ENCODE assay signal across 13 mouse cellular contexts in genomic region chr11:97803847-97804246, GRCm38 (mm10). TPM values are rescaled to one million over a fixed set of nuclear protein-coding genes. Genes with fewer than 3 reads are reported as not detected.
DNase-seq lines count a peak whose midpoint lies in the region; ATAC-seq and TF ChIP-seq lines count a peak whose summit lies in the region.
"Had no signal": no experiment of that assay in that cellular context is flagged by ENCODE, and none has a peak within 500 bp of the region (broad histone marks: within the 10 kb centered on the region; RNA-seq: fewer than 3 reads in every experiment).

No protein-coding gene starts in this region.

- WGBS in kidney, adult 2 months = 67% methylated on average over 5 of the region's 5 CpGs
- WGBS in midbrain, postnatal 0 days = 90% methylated on average over 5 of the region's 5 CpGs
- 90% methylated on average over 5 of the region's 5 CpGs for WGBS in midbrain, embryonic 11.5 days
- 54% methylated on average over 5 of the region's 5 CpGs for WGBS in intestine, embryonic 16.5 days

- H3K9me3 ChIP-seq in midbrain, postnatal 0 days (ENCODE audit: low read length) = no peaks in the 10 kb centered on the region
- H3K9me3 ChIP-seq in midbrain, embryonic 11.5 days (ENCODE audit: control insufficient read depth, low read length) = no peaks in the 10 kb centered on the region
- H3K9me3 ChIP-seq in intestine, embryonic 16.5 days (ENCODE audit: control insufficient read depth, low read length) = no peaks in the 10 kb centered on the region
- H3K9me3 ChIP-seq: forebrain, embryonic 12.5 days had no signal

- H3K4me3 ChIP-seq in kidney, adult 2 months (ENCODE audit: insufficient read depth, low read depth, low read length) = no peak overlapping the region
- H3K4me3 ChIP-seq in midbrain, postnatal 0 days (ENCODE audit: low read depth, low read length) = no peak overlapping the region
- H3K4me3 ChIP-seq in midbrain, embryonic 11.5 days (ENCODE audit: low read depth, low read length) = no peak overlapping the region
- no peak overlapping the region for H3K4me3 ChIP-seq in intestine, embryonic 16.5 days (ENCODE audit: low read length)
- H3K4me3 ChIP-seq: forebrain, embryonic 12.5 days had no signal

- no peaks in the 10 kb centered on the region for H3K27me3 ChIP-seq in kidney, adult 2 months (replicated peaks; ENCODE audit: control insufficient read depth, insufficient read depth, low read length)
- no peaks in the 10 kb centered on the region for H3K27me3 ChIP-seq in midbrain, postnatal 0 days (ENCODE audit: insufficient read depth, low read length)
- no peaks in the 10 kb centered on the region for H3K27me3 ChIP-seq in midbrain, embryonic 11.5 days (ENCODE audit: control insufficient read depth, insufficient read depth, low read length)
- no peaks in the 10 kb centered on the region for H3K27me3 ChIP-seq in intestine, embryonic 16.5 days (replicated peaks; ENCODE audit: control insufficient read depth, insufficient read depth, low read length)
- H3K27me3 ChIP-seq: forebrain, embryonic 12.5 days had no signal

- H3K36me3 ChIP-seq in kidney, adult 2 months (ENCODE audit: control insufficient read depth, insufficient read depth, low read length) = no peaks in the 10 kb centered on the region
- peaks cover 11% of the 10 kb centered on the region for H3K36me3 ChIP-seq in midbrain, postnatal 0 days (ENCODE audit: insufficient read depth, low read length)
- H3K36me3 ChIP-seq in midbrain, embryonic 11.5 days (ENCODE audit: control insufficient read depth, insufficient read depth, low read length) = no peaks in the 10 kb centered on the region
- no peaks in the 10 kb centered on the region for H3K36me3 ChIP-seq in intestine, embryonic 16.5 days (ENCODE audit: control insufficient read depth, insufficient read depth, low read length)

- H3K27ac ChIP-seq in kidney, adult 2 months (ENCODE audit: insufficient read depth, low read depth, low read length) = peak overlapping the region; percentile 17; the same call in 1 of the 2 replicates
- no peak overlapping the region for H3K27ac ChIP-seq in midbrain, postnatal 0 days (ENCODE audit: low read depth, low read length)
- H3K27ac ChIP-seq in midbrain, embryonic 11.5 days (ENCODE audit: low read depth, low read length) = no peak overlapping the region
- peak overlapping the region; percentile 91; the same call in 1 of the 2 replicates for H3K27ac ChIP-seq in intestine, embryonic 16.5 days (ENCODE audit: low read length)

- no peak for ATAC-seq in midbrain, postnatal 0 days (ENCODE audit: low FRiP score)
- ATAC-seq in midbrain, embryonic 11.5 days (ENCODE audit: low FRiP score) = no peak
- no peak for ATAC-seq in intestine, embryonic 16.5 days

- no peak for TF ChIP-seq CTCF in kidney, adult 2 months (conservative IDR thresholded peaks at IDR 0.05; ENCODE audit: insufficient read depth, insufficient read length, low read depth, low read length)
- TF ChIP-seq CTCF in midbrain, postnatal 0 days (IDR thresholded peaks at IDR 0.05) = no peak

- peak; percentile 33 for DNase-seq in kidney, adult 2 months
- no peak for DNase-seq in kidney, postnatal 36 days
- DNase-seq in midbrain, postnatal 0 days (ENCODE audit: low spot score) = no peak
- DNase-seq in midbrain, embryonic 11.5 days (ENCODE audit: low spot score, missing footprints) = no peak
- DNase-seq in yolk sac, embryonic 10.5 days (ENCODE audit: low spot score) = peak; percentile 74
- no peak for DNase-seq in cerebellum, postnatal 4 days (ENCODE audit: low spot score in 2 of 2)
- no peak for DNase-seq in right cerebral cortex, postnatal 14 days
- DNase-seq: adrenal gland, postnatal 36 days; cerebellum, postnatal 14 days; right cerebral cortex, adult 18-20 months had no signal

- no peak overlapping the region for H3K9ac ChIP-seq in midbrain, postnatal 0 days (replicated peaks; ENCODE audit: low read length, poor library complexity, severe bottlenecking)
- no peak overlapping the region for H3K9ac ChIP-seq in midbrain, embryonic 11.5 days (ENCODE audit: low read length)
- H3K9ac ChIP-seq in intestine, embryonic 16.5 days (ENCODE audit: low read depth, low read length) = no peak overlapping the region
- H3K9ac ChIP-seq: forebrain, embryonic 12.5 days had no signal

- H3K4me2 ChIP-seq in midbrain, postnatal 0 days (ENCODE audit: low read depth, low read length, poor library complexity, severe bottlenecking) = peak overlapping the region; percentile 12; the same call in 1 of the 2 replicates
- H3K4me2 ChIP-seq in midbrain, embryonic 11.5 days = no peak overlapping the region
- 0 out of 2 replicates have a peak overlapping the region, but pooled peaks have one; percentile 1 for H3K4me2 ChIP-seq in intestine, embryonic 16.5 days (ENCODE audit: low read depth, low read length)

- TF ChIP-seq POLR2A in kidney, adult 2 months (IDR thresholded peaks at IDR 0.05; ENCODE audit: low read depth, low read length) = no peak

- H3K4me1 ChIP-seq in kidney, adult 2 months (ENCODE audit: control insufficient read depth, insufficient read depth, low read length) = peaks cover 54% of the 10 kb centered on the region
- H3K4me1 ChIP-seq in midbrain, postnatal 0 days (ENCODE audit: insufficient read depth, low read length) = peaks cover 28% of the 10 kb centered on the region
- peaks cover 52% of the 10 kb centered on the region for H3K4me1 ChIP-seq in midbrain, embryonic 11.5 days (ENCODE audit: control insufficient read depth, insufficient read depth, low read length)
- H3K4me1 ChIP-seq in intestine, embryonic 16.5 days (ENCODE audit: control insufficient read depth, insufficient read depth, low read length) = peaks cover 75% of the 10 kb centered on the region

RNA-seq across cellular contexts. Expression of gene Lasp1, which starts 5.0 kb away (rescaled TPM):
- polyA plus RNA-seq in kidney, adult 2 months (2012; rRNA removed) = 106 and 110 TPM in 2 replicates
- total RNA-seq in midbrain, postnatal 0 days (2014; rRNA removed) = 206 and 216 TPM in 2 replicates
- polyA plus RNA-seq in midbrain, postnatal 0 days (2015; fragmentation: Nextera tagmentation; extraction: Ambion mirVana) = 174 and 179 TPM in 2 replicates
- 52.6 and 59.2 TPM in 2 replicates for polyA plus RNA-seq in midbrain, embryonic 11.5 days (2014; fragmentation: Nextera tagmentation; extraction: Ambion mirVana)
- polyA plus RNA-seq in intestine, embryonic 16.5 days (2015; fragmentation: Nextera tagmentation; extraction: Ambion mirVana) = 141 and 148 TPM in 2 replicates

RNA-seq across cellular contexts. Expression of gene Rpl23, which starts 21.6 kb away (rescaled TPM):
- 118 and 181 TPM in 2 replicates for polyA plus RNA-seq in kidney, adult 2 months (2012; rRNA removed)
- total RNA-seq in midbrain, postnatal 0 days (2014; rRNA removed) = 177 and 224 TPM in 2 replicates
- 308 and 329 TPM in 2 replicates for polyA plus RNA-seq in midbrain, postnatal 0 days (2015; fragmentation: Nextera tagmentation; extraction: Ambion mirVana)
- polyA plus RNA-seq in midbrain, embryonic 11.5 days (2014; fragmentation: Nextera tagmentation; extraction: Ambion mirVana) = 441 and 443 TPM in 2 replicates
- 466 and 491 TPM in 2 replicates for polyA plus RNA-seq in intestine, embryonic 16.5 days (2015; fragmentation: Nextera tagmentation; extraction: Ambion mirVana)

RNA-seq across cellular contexts. Expression of gene 1700001P01Rik, which starts 28.1 kb away (rescaled TPM):
- polyA plus RNA-seq in kidney, adult 2 months (2012; rRNA removed) = not detected in 2 replicates
- not detected in 2 replicates for total RNA-seq in midbrain, postnatal 0 days (2014; rRNA removed)
- polyA plus RNA-seq in midbrain, postnatal 0 days (2015; fragmentation: Nextera tagmentation; extraction: Ambion mirVana) = 0.29 TPM in 1 of 2 replicates, not detected in the other
- 0.47 and 0.78 TPM in 2 replicates for polyA plus RNA-seq in midbrain, embryonic 11.5 days (2014; fragmentation: Nextera tagmentation; extraction: Ambion mirVana)
- polyA plus RNA-seq in intestine, embryonic 16.5 days (2015; fragmentation: Nextera tagmentation; extraction: Ambion mirVana) = not detected in 2 replicates
- total RNA-seq: adrenal gland, postnatal 36 days had no signal
- polyA plus RNA-seq: heart, postnatal 0 days had no signal

RNA-seq across cellular contexts. Expression of gene B230217C12Rik, which starts 36.7 kb away (rescaled TPM):
- 2.0 TPM in 2 replicates for polyA plus RNA-seq in kidney, adult 2 months (2012; rRNA removed)
- 37.7 and 43.6 TPM in 2 replicates for total RNA-seq in midbrain, postnatal 0 days (2014; rRNA removed)
- polyA plus RNA-seq in midbrain, postnatal 0 days (2015; fragmentation: Nextera tagmentation; extraction: Ambion mirVana) = 38.2 and 41.8 TPM in 2 replicates
- 14.7 and 17.3 TPM in 2 replicates for polyA plus RNA-seq in midbrain, embryonic 11.5 days (2014; fragmentation: Nextera tagmentation; extraction: Ambion mirVana)
- 4.1 TPM in 2 replicates for polyA plus RNA-seq in intestine, embryonic 16.5 days (2015; fragmentation: Nextera tagmentation; extraction: Ambion mirVana)

RNA-seq across cellular contexts. Expression of gene Cwc25, which starts 37.5 kb away (rescaled TPM):
- 7.1 and 8.5 TPM in 2 replicates for polyA plus RNA-seq in kidney, adult 2 months (2012; rRNA removed)
- 11.8 and 16.0 TPM in 2 replicates for total RNA-seq in midbrain, postnatal 0 days (2014; rRNA removed)
- 12.0 TPM in 2 replicates for polyA plus RNA-seq in midbrain, postnatal 0 days (2015; fragmentation: Nextera tagmentation; extraction: Ambion mirVana)
- 12.6 and 15.0 TPM in 2 replicates for polyA plus RNA-seq in midbrain, embryonic 11.5 days (2014; fragmentation: Nextera tagmentation; extraction: Ambion mirVana)
- 11.1 and 11.9 TPM in 2 replicates for polyA plus RNA-seq in intestine, embryonic 16.5 days (2015; fragmentation: Nextera tagmentation; extraction: Ambion mirVana)

Comparison
In these comparisons a context has a peak if more than half of its experiments do, and no peak if none do; other contexts are left out.
1. DNase-seq: peak in kidney, adult 2 months (single experiment) and yolk sac, embryonic 10.5 days (single experiment); none in kidney, postnatal 36 days (0 of 2), midbrain, postnatal 0 days (single experiment), midbrain, embryonic 11.5 days (single experiment), cerebellum, postnatal 4 days (0 of 2) and right cerebral cortex, postnatal 14 days (single experiment).
2. H3K27ac ChIP-seq: peak in kidney, adult 2 months (single experiment) and intestine, embryonic 16.5 days (single experiment); none in midbrain, postnatal 0 days (single experiment) and midbrain, embryonic 11.5 days (single experiment).